8 mouse cellular contexts compared by ENCODE assay signal in genomic region chr2:131262680-131263670, GRCm38 (mm10). TPM values are rescaled to one million over a fixed set of nuclear protein-coding genes. Genes with fewer than 3 reads are reported as not detected.
A peak's percentile ranks its signal among the peaks of the same experiment; 100 is the strongest.
DNase-seq lines count a peak whose midpoint lies in the region; ATAC-seq and TF ChIP-seq lines count a peak whose summit lies in the region.

No protein-coding gene starts in this region.

- H3K4me3 ChIP-seq in lung, adult 2 months (replicated peaks; ENCODE audit: extremely low read depth, low read depth, low read length): peak overlapping the region; percentile 91
- H3K4me3 ChIP-seq in forebrain, embryonic 14.5 days (ENCODE audit: low read depth, low read length): peak overlapping the region; percentile 80
- H3K4me3 ChIP-seq in limb, embryonic 12.5 days (replicated peaks): peak overlapping the region; percentile 88
- peak overlapping the region; percentile 95 for H3K4me3 ChIP-seq in midbrain, embryonic 15.5 days

- peak overlapping the region; percentile 98 for H3K27ac ChIP-seq in forebrain, embryonic 14.5 days (ENCODE audit: low read depth, low read length)
- peak overlapping the region; percentile 100 for H3K27ac ChIP-seq in limb, embryonic 12.5 days
- H3K27ac ChIP-seq in midbrain, embryonic 15.5 days: peak overlapping the region; percentile 99

- peaks cover 7% of the 10 kb centered on the region for H3K4me1 ChIP-seq in lung, adult 2 months (ENCODE audit: control insufficient read depth, insufficient read depth, low read length)
- peaks cover 17% of the 10 kb centered on the region for H3K4me1 ChIP-seq in forebrain, embryonic 14.5 days (ENCODE audit: control insufficient read depth, insufficient read depth, low read length)
- H3K4me1 ChIP-seq in limb, embryonic 12.5 days (replicated peaks): peaks cover 25% of the 10 kb centered on the region
- peaks cover 37% of the 10 kb centered on the region for H3K4me1 ChIP-seq in midbrain, embryonic 15.5 days

- H3K9ac ChIP-seq in forebrain, embryonic 14.5 days (ENCODE audit: low read length): peak overlapping the region; percentile 93
- peak overlapping the region; percentile 97 for H3K9ac ChIP-seq in limb, embryonic 12.5 days (replicated peaks)
- H3K9ac ChIP-seq in midbrain, embryonic 15.5 days: peak overlapping the region; percentile 97

- intact Hi-C loops in left cerebral cortex, postnatal 4 days (cut with DNase I): loop anchor here (10.0 kb wide), 1 partner anchor 232 kb away; the partner anchor contains the start of gene Smox

- WGBS in lung, adult 2 months: under 1% methylated on average over 59 of the region's 59 CpGs
- WGBS in forebrain, embryonic 14.5 days: under 1% methylated on average over 50 of the region's 59 CpGs
- whole genome bisulfite sequencing in limb, embryonic 12.5 days: under 1% methylated on average over 59 of the region's 59 CpGs
- WGBS in midbrain, embryonic 15.5 days: under 1% methylated on average over 53 of the region's 59 CpGs

- H3K36me3 ChIP-seq in forebrain, embryonic 14.5 days (ENCODE audit: control insufficient read depth, insufficient read depth, low read length): peaks cover 2% of the 10 kb centered on the region; the same call in 1 of the 2 replicates
- H3K36me3 ChIP-seq in limb, embryonic 12.5 days: no peaks in the 10 kb centered on the region
- H3K36me3 ChIP-seq in midbrain, embryonic 15.5 days (replicated peaks): no peaks in the 10 kb centered on the region

- no peaks in the 10 kb centered on the region for H3K27me3 ChIP-seq in forebrain, embryonic 14.5 days (replicated peaks; ENCODE audit: control insufficient read depth, insufficient read depth, low read length)
- H3K27me3 ChIP-seq in limb, embryonic 12.5 days: no peaks in the 10 kb centered on the region
- H3K27me3 ChIP-seq in midbrain, embryonic 15.5 days (replicated peaks): no peaks in the 10 kb centered on the region

- no peak for TF ChIP-seq CTCF in lung, adult 2 months (IDR thresholded peaks at IDR 0.05; ENCODE audit: insufficient read depth, low read length)

- no peak for TF ChIP-seq POLR2A in lung, adult 2 months (IDR thresholded peaks at IDR 0.05; ENCODE audit: borderline replicate concordance, extremely low read depth, low read depth, low read length)

- DNase-seq in lung, adult 2 months: peak; percentile 21
- DNase-seq in lung, postnatal 14 days: no peak
- peak; percentile 65 for DNase-seq in forebrain, embryonic 14.5 days (ENCODE audit: low spot score)
- no peak for DNase-seq in urinary bladder, postnatal 10 days (ENCODE audit: low spot score)
- no peak for DNase-seq in left cerebral cortex, postnatal 4 days

- peak overlapping the region; percentile 81 for H3K4me2 ChIP-seq in forebrain, embryonic 14.5 days (ENCODE audit: low read length)
- H3K4me2 ChIP-seq in limb, embryonic 12.5 days: peak overlapping the region; percentile 75
- H3K4me2 ChIP-seq in midbrain, embryonic 15.5 days: peak overlapping the region; percentile 85

- no peaks in the 10 kb centered on the region for H3K9me3 ChIP-seq in forebrain, embryonic 14.5 days (replicated peaks; ENCODE audit: control insufficient read depth, low read length)
- H3K9me3 ChIP-seq in limb, embryonic 12.5 days: no peaks in the 10 kb centered on the region
- H3K9me3 ChIP-seq in midbrain, embryonic 15.5 days: no peaks in the 10 kb centered on the region

- ATAC-seq in activated CD4-positive, CD25-positive, alpha-beta regulatory T cell, adult 4 months: peak; percentile 40
- ATAC-seq in forebrain, embryonic 14.5 days: peak; percentile 78
- peak; percentile 54 for ATAC-seq in limb, embryonic 12.5 days (ENCODE audit: insufficient number of reproducible peaks, insufficient read depth, low FRiP score, low TSS enrichment, low read depth)
- ATAC-seq in midbrain, embryonic 15.5 days (replicated peaks): peak; percentile 79

RNA-seq across cellular contexts. Expression of gene Pank2, which starts 0.7 kb away (rescaled TPM):
- 12.7 and 16.1 TPM in 2 replicates for polyA plus RNA-seq in lung, adult 2 months (2012; rRNA removed)
- 10 to 100 TPM in 1 of 2 experiments, 1 to 10 TPM in 1; 7.6 to 11.9 TPM for polyA plus RNA-seq in activated CD4-positive, CD25-positive, alpha-beta regulatory T cell, adult 4 months (2017; shearing (Covaris generic))
- 29.4 and 34.4 TPM in 2 replicates for polyA plus RNA-seq in forebrain, embryonic 14.5 days (2014; fragmentation: Nextera tagmentation; extraction: Ambion mirVana)
- polyA plus RNA-seq in limb, embryonic 12.5 days (2016; fragmentation: Nextera tagmentation; extraction: Ambion mirVana): 59.7 and 65.6 TPM in 2 replicates
- 24.6 and 24.7 TPM in 2 replicates for polyA plus RNA-seq in midbrain, embryonic 15.5 days (2015; fragmentation: Nextera tagmentation; extraction: Ambion mirVana)
- total RNA-seq in left cerebral cortex, postnatal 4 days (2021): 10 to 100 TPM; 47.6 to 50.8 TPM

RNA-seq across cellular contexts. Expression of gene Mavs, which starts 29.1 kb away (rescaled TPM):
- polyA plus RNA-seq in lung, adult 2 months (2012; rRNA removed): 49.8 and 59.7 TPM in 2 replicates
- 10 to 100 TPM; 18.8 to 20.4 TPM for polyA plus RNA-seq in activated CD4-positive, CD25-positive, alpha-beta regulatory T cell, adult 4 months (2017; shearing (Covaris generic))
- 6.5 and 6.6 TPM in 2 replicates for polyA plus RNA-seq in forebrain, embryonic 14.5 days (2014; fragmentation: Nextera tagmentation; extraction: Ambion mirVana)
- polyA plus RNA-seq in limb, embryonic 12.5 days (2016; fragmentation: Nextera tagmentation; extraction: Ambion mirVana): 17.2 and 17.9 TPM in 2 replicates
- polyA plus RNA-seq in midbrain, embryonic 15.5 days (2015; fragmentation: Nextera tagmentation; extraction: Ambion mirVana): 5.7 and 7.6 TPM in 2 replicates
- total RNA-seq in left cerebral cortex, postnatal 4 days (2021): 1 to 10 TPM; 4.5 to 4.7 TPM

RNA-seq across cellular contexts. Expression of gene Ap5s1, which starts 56.1 kb away (rescaled TPM):
- 44.5 and 46.4 TPM in 2 replicates for polyA plus RNA-seq in lung, adult 2 months (2012; rRNA removed)
- polyA plus RNA-seq in activated CD4-positive, CD25-positive, alpha-beta regulatory T cell, adult 4 months (2017; shearing (Covaris generic)): 10 to 100 TPM; 14.8 to 23.9 TPM
- polyA plus RNA-seq in forebrain, embryonic 14.5 days (2014; fragmentation: Nextera tagmentation; extraction: Ambion mirVana): 29.9 and 30.3 TPM in 2 replicates
- 23.3 and 26.7 TPM in 2 replicates for polyA plus RNA-seq in limb, embryonic 12.5 days (2016; fragmentation: Nextera tagmentation; extraction: Ambion mirVana)
- polyA plus RNA-seq in midbrain, embryonic 15.5 days (2015; fragmentation: Nextera tagmentation; extraction: Ambion mirVana): 36.5 and 37.5 TPM in 2 replicates
- total RNA-seq in left cerebral cortex, postnatal 4 days (2021): 10 to 100 TPM; 17.9 to 18.5 TPM

Comparison
In these comparisons a context has a peak if more than half of its experiments do, and no peak if none do; other contexts are left out.
1. DNase-seq: peak in lung, adult 2 months (single experiment) and forebrain, embryonic 14.5 days (single experiment); none in lung, postnatal 14 days (single experiment), urinary bladder, postnatal 10 days (single experiment) and left cerebral cortex, postnatal 4 days (single experiment).
2. Peak in every context shown above with its lines, with median percentiles within 50 percentile points of each other: H3K4me3 ChIP-seq, ATAC-seq, H3K27ac ChIP-seq, H3K4me2 ChIP-seq and H3K9ac ChIP-seq.